Mouse (Mus musculus): Measurements from ENCODE around the gene Acp5. TPM values are rescaled to one million over a fixed set of nuclear protein-coding genes. Genes with fewer than 3 reads are reported as not detected.
"Not testable (repeated sequence)": the region's sequence is repeated elsewhere in the genome, so short reads cannot be mapped to it uniquely, and the experiment has no call there.

Gene Acp5
- polyA plus RNA-seq, 1 experiment from 2014 or later = 10.8 TPM

DNA sequence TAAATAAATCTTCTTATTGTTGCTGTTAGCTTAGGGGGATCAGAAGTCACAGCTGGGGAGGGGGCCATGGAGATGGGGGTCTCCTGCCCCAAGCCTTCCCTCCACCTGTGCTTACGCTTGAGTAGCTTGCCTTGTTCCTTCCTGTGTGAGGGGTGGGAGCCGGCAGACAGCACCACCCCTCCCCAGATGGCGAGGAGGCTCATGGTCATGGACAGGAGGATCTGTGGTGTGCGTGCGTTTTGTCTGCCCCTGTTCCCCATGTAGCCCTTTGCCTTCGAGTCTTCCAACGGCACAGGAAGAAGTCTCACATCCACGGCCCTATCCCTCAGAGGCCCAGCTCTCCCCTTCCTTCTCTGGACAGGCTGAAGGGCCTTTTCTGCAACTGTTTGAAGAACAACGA is 26.8 kb upstream of the Acp5 start:
- Histone ChIP-seq H3K27me3 (ENCODE audit: control insufficient read depth, insufficient read depth, low read length) (no peaks in the 10 kb centered on the region), H3K4me3 (ENCODE audit: low read depth, low read length) (no peak overlapping the region), H3K4me1 (ENCODE audit: control insufficient read depth, insufficient read depth, low read length) (peaks cover 4% of the 10 kb centered on the region), H3K9ac (replicated peaks; ENCODE audit: low read depth, low read length) (no peak overlapping the region), H3K36me3 (ENCODE audit: control insufficient read depth, insufficient read depth, low read length) (no peaks in the 10 kb centered on the region; the same call in 1 of the 2 replicates), H3K4me2 (replicated peaks; ENCODE audit: low read depth, low read length) (no peak overlapping the region), H3K9me3 (ENCODE audit: control insufficient read depth, low read depth, low read length) (no peaks in the 10 kb centered on the region), H3K27ac (ENCODE audit: low read length) (no peak overlapping the region)
- WGBS = 71% methylated on average over 9 of the region's 9 CpGs
- no peak for ATAC-seq (ENCODE audit: insufficient number of reproducible peaks, insufficient read depth, low FRiP score, low read depth)

DNA sequence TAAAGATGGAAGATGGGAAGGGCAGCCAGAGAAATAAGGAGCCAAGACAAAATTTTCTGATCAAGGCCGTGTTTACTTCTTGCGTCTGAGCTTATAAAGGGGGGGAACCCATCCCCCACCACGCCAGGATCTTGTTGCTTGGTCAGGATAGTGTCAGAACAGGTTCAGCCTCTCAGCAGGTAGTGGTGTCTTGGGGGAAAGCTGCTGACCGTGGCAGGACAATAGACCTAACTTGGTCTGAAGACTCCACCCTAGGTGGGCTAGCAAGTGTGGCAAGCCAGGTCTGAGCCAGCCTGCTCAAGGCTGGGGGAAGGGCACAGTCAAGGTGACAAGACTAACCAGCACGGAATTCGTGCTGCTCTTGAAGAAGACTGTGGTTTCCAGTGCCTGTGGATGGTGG is 25.8 kb upstream of the Acp5 start:
- Histone ChIP-seq H3K27ac (ENCODE audit: low read length) (no peak overlapping the region), H3K9me3 (ENCODE audit: control insufficient read depth, low read depth, low read length) (no peaks in the 10 kb centered on the region), H3K4me1 (ENCODE audit: control insufficient read depth, insufficient read depth, low read length) (peaks cover 6% of the 10 kb centered on the region), H3K4me2 (replicated peaks; ENCODE audit: low read depth, low read length) (no peak overlapping the region), H3K9ac (replicated peaks; ENCODE audit: low read depth, low read length) (no peak overlapping the region), H3K27me3 (ENCODE audit: control insufficient read depth, insufficient read depth, low read length) (no peaks in the 10 kb centered on the region), H3K4me3 (ENCODE audit: low read depth, low read length) (no peak overlapping the region), H3K36me3 (ENCODE audit: control insufficient read depth, insufficient read depth, low read length) (no peaks in the 10 kb centered on the region; the same call in 1 of the 2 replicates)
- 20% methylated on average over 6 of the region's 6 CpGs for WGBS
- ATAC-seq (ENCODE audit: insufficient number of reproducible peaks, insufficient read depth, low FRiP score, low read depth) = no peak

DNA sequence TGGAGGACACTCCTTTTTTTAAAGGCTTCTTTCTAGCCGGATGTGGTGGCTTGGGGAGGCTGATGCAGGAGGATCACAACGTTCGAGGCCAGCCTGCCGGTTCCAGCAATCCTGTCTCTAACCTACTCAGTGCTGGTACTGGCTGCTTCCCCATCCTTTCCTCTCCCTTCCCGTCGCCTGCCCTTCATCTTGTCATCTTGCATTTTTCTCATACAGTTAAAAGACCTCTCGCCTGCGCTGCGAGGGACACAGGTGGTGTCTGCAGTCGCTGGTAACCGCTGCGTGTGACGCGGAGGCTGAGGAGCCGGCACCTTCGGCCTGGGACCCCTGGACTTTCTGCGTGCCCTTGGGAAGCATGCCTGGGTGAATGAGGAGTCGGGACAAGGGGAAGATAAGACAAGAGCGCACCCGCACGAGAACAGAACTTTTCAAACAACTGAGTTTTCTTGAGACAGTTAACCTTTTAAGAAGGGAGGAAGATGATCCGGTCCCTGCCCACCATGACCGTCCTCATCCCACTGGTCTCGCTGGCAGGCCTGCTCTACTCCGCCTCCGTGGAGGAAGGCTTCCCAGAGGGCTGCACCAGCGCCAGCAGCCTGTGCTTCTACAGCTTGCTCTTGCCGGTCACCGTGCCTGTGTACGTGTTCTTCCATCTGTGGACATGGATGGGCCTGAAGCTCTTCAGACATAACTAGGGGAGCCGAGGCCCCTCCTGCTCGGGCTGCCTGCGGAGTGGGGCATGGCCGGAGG is 22.2 kb upstream of the Acp5 start:
- Histone ChIP-seq H3K4me2 (replicated peaks; ENCODE audit: low read depth, low read length) (peak overlapping the region; percentile 51), H3K4me3 (ENCODE audit: low read depth, low read length) (peak overlapping the region; percentile 53), H3K27ac (ENCODE audit: low read length) (no peak overlapping the region)

DNA sequence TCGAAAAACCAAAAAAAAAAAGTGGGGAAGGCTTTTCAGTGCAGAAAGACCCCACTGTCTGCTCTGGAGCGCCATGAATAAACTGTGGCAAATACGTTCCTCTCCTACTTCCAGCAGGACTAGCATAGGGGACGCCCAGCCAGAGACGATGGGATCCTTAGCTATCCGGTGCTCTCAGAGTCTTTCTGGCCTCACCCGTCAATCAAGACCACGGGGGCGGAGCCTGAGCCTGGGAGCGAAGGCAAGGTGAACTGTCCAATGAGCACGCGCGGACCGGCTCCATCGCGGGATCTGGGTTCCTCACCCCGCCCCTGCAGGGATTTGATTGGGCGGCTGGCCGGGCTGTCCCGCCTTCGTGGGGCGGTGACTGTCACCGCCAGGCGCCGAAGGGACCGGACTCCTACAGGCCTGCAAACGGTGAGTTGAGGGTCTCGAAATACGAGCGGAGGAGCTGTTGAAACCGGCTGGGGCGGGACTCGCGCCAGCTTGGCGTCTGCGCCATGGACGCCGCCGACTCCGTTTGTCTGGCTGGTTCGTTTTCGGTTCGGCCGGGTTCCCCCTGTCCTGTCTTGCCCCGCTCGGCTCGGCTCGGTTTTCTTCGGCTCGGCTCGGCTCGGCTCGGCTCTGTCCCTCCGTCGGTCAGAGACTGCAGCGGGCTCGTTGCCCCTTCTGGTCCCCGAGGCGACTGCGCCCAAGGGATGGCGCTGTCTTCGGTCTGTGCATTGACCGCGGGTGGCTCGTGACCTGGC is 21.2 kb upstream of the Acp5 start, which contains the start of gene Pigyl:
Pigyl (plus strand) TSS at position 350 of the 749 bp plus-strand sequence.
- Histone ChIP-seq H3K36me3 (ENCODE audit: control insufficient read depth, insufficient read depth, low read length) (no peaks in the 10 kb centered on the region; the same call in 1 of the 2 replicates), H3K4me1 (ENCODE audit: control insufficient read depth, insufficient read depth, low read length) (peaks cover 6% of the 10 kb centered on the region), H3K9me3 (ENCODE audit: control insufficient read depth, low read depth, low read length) (no peaks in the 10 kb centered on the region), H3K27ac (ENCODE audit: low read length) (peak within 1 kb of the TSS; percentile 87), H3K9ac (replicated peaks; ENCODE audit: low read depth, low read length) (peak within 1 kb of the TSS; percentile 64), H3K4me3 (ENCODE audit: low read depth, low read length) (peak within 1 kb of the TSS; percentile 53), H3K27me3 (ENCODE audit: control insufficient read depth, insufficient read depth, low read length) (no peaks in the 10 kb centered on the region), H3K4me2 (replicated peaks; ENCODE audit: low read depth, low read length) (peak within 1 kb of the TSS; percentile 51)
- under 1% methylated on average over 65 of the region's 65 CpGs for WGBS
- peak; percentile 99 for ATAC-seq (ENCODE audit: insufficient number of reproducible peaks, insufficient read depth, low FRiP score, low read depth)

More for the DNA sequence above, 22.2 kb upstream of the Acp5 start:
- Histone ChIP-seq H3K27me3 (ENCODE audit: control insufficient read depth, insufficient read depth, low read length) (no peaks in the 10 kb centered on the region), H3K4me1 (ENCODE audit: control insufficient read depth, insufficient read depth, low read length) (peaks cover 6% of the 10 kb centered on the region), H3K9ac (replicated peaks; ENCODE audit: low read depth, low read length) (peak overlapping the region; percentile 64), H3K36me3 (ENCODE audit: control insufficient read depth, insufficient read depth, low read length) (no peaks in the 10 kb centered on the region; the same call in 1 of the 2 replicates), H3K9me3 (ENCODE audit: control insufficient read depth, low read depth, low read length) (no peaks in the 10 kb centered on the region)
- WGBS = 61% methylated on average over 34 of the region's 34 CpGs
- ATAC-seq (ENCODE audit: insufficient number of reproducible peaks, insufficient read depth, low FRiP score, low read depth) = no peak

- 25% methylated on average over 10 of the region's 10 CpGs for WGBS
- H3K9ac ChIP-seq (replicated peaks; ENCODE audit: low read depth, low read length) = no peak overlapping the region
- H3K4me3 ChIP-seq (ENCODE audit: low read depth, low read length) = no peak overlapping the region
These were observed 20.1 kb upstream of the Acp5 start for GRCm38 (mm10) chr9:22155614-22156013.

DNA sequence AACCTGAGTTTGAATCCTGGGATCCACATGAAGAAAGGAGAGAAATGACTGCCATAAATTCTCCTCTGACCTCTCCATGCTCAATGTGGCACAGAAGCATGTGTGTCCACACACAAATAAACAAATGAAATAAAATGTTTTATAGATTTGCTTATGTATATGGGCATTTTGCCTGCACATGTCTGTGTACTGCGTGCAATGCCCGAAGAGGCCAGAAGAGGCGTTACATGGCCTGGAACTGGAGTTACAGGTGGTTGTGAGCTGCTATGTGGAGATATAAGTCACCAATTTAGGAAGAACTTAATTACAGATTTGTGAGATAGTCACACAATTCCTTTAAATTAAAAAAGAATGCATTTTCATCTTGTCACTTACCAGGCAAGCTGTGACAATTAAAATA is 18.3 kb upstream of the Acp5 start:
- Histone ChIP-seq H3K4me2 (replicated peaks; ENCODE audit: low read depth, low read length) (no peak overlapping the region), H3K27ac (ENCODE audit: low read length) (no peak overlapping the region), H3K9ac (replicated peaks; ENCODE audit: low read depth, low read length) (no peak overlapping the region), H3K36me3 (ENCODE audit: control insufficient read depth, insufficient read depth, low read length) (no peaks in the 10 kb centered on the region; the same call in 1 of the 2 replicates), H3K27me3 (ENCODE audit: control insufficient read depth, insufficient read depth, low read length) (no peaks in the 10 kb centered on the region), H3K4me3 (ENCODE audit: low read depth, low read length) (no peak overlapping the region), H3K9me3 (ENCODE audit: control insufficient read depth, low read depth, low read length) (0 out of 2 replicates have a peak, but pooled peaks cover 6% of the 10 kb centered on the region), H3K4me1 (ENCODE audit: control insufficient read depth, insufficient read depth, low read length) (peaks cover 6% of the 10 kb centered on the region)
- ATAC-seq (ENCODE audit: insufficient number of reproducible peaks, insufficient read depth, low FRiP score, low read depth) = no peak
- 84% methylated on average over 3 of the region's 3 CpGs for WGBS

More at GRCm38 (mm10) chr9:22155614-22156013, 20.1 kb upstream of the Acp5 start:
- peaks cover 6% of the 10 kb centered on the region for H3K4me1 ChIP-seq (ENCODE audit: control insufficient read depth, insufficient read depth, low read length)
- no peaks in the 10 kb centered on the region for H3K9me3 ChIP-seq (ENCODE audit: control insufficient read depth, low read depth, low read length)
- no peak overlapping the region for H3K27ac ChIP-seq (ENCODE audit: low read length)
- H3K27me3 ChIP-seq (ENCODE audit: control insufficient read depth, insufficient read depth, low read length) = no peaks in the 10 kb centered on the region
- no peak for ATAC-seq (ENCODE audit: insufficient number of reproducible peaks, insufficient read depth, low FRiP score, low read depth)
- H3K36me3 ChIP-seq (ENCODE audit: control insufficient read depth, insufficient read depth, low read length) = no peaks in the 10 kb centered on the region; the same call in 1 of the 2 replicates
- H3K4me2 ChIP-seq (replicated peaks; ENCODE audit: low read depth, low read length) = peak overlapping the region; percentile 19; the same call in 1 of the 2 replicates

DNA sequence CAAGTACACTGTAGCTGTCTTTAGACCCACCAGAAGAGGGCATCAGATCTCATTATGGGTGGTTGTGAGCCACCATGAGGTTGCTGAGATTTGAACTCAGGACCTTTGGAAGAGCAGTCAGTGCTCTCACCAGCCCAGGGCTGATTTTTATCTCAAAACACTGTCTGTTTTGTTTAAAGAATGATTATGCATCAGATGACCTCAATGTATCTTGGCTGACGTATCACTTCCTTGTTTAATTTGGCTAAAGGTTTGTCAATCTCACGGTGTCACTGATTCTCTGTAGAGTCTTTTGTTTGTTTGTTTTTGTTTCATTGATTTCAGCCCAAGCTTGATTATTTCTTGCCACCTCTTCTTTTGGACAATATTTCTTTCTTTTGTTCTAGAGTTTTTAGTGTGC is 15.4 kb upstream of the Acp5 start:
- H3K9ac ChIP-seq (replicated peaks; ENCODE audit: low read depth, low read length) = no peak overlapping the region
- H3K4me1 ChIP-seq (ENCODE audit: control insufficient read depth, insufficient read depth, low read length) = no peaks in the 10 kb centered on the region
- H3K4me2 ChIP-seq (replicated peaks; ENCODE audit: low read depth, low read length) = no peak overlapping the region
- H3K4me3 ChIP-seq (ENCODE audit: low read depth, low read length) = no peak overlapping the region
- peaks cover 12% of the 10 kb centered on the region; the same call in 1 of the 2 replicates for H3K9me3 ChIP-seq (ENCODE audit: control insufficient read depth, low read depth, low read length)
- WGBS = 75% methylated on average over 2 of the region's 2 CpGs
- no peak for ATAC-seq (ENCODE audit: insufficient number of reproducible peaks, insufficient read depth, low FRiP score, low read depth)
- H3K27ac ChIP-seq (ENCODE audit: low read length) = no peak overlapping the region
- no peaks in the 10 kb centered on the region for H3K27me3 ChIP-seq (ENCODE audit: control insufficient read depth, insufficient read depth, low read length)
- H3K36me3 ChIP-seq (ENCODE audit: control insufficient read depth, insufficient read depth, low read length) = no peaks in the 10 kb centered on the region

DNA sequence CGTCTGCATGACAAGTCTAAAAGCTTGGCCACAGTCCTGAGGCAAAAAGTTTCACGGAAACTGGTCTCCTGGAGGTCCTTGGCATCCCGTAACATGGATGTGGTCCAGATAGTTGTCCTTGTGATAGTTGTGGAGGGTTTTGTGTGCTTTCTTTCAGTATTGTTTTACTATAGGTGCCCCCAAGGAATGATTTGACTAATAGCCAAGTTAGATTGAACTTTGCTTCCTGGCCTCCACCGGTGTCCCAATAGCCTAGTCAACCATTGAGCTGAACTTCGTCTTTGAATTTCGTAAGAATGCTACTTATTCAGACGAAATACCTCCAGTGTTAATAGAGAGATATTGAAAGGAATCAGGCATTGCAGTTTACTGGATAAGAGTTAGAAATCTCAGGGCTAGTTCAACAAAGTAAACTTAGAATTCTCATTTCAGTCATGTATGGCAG is 14.8 kb upstream of the Acp5 start:
- H3K4me1 ChIP-seq (ENCODE audit: control insufficient read depth, insufficient read depth, low read length); H3K27me3 ChIP-seq (ENCODE audit: control insufficient read depth, insufficient read depth, low read length); H3K27ac ChIP-seq (ENCODE audit: low read length); H3K4me2 ChIP-seq (replicated peaks; ENCODE audit: low read depth, low read length); H3K4me3 ChIP-seq (ENCODE audit: low read depth, low read length); H3K9ac ChIP-seq (replicated peaks; ENCODE audit: low read depth, low read length); H3K36me3 ChIP-seq (ENCODE audit: control insufficient read depth, insufficient read depth, low read length); ATAC-seq (ENCODE audit: insufficient number of reproducible peaks, insufficient read depth, low FRiP score, low read depth): not testable (repeated sequence)
- H3K9me3 ChIP-seq (ENCODE audit: control insufficient read depth, low read depth, low read length) = peaks cover 12% of the 10 kb centered on the region; the same call in 1 of the 2 replicates
- WGBS = 88% methylated on average over 7 of the region's 7 CpGs

Measured in stomach, embryonic 14.5 days (tissue).